Mouse (Mus musculus): ENCODE results near the gene Brd3. TPM values are rescaled to one million over a fixed set of nuclear protein-coding genes. Genes with fewer than 3 reads are reported as not detected.
A peak's percentile ranks its signal among the peaks of the same experiment; 100 is the strongest.

Brd3 gene
- polyA plus RNA-seq, 1 experiment from 2014 or later = 52.9 TPM

DNA sequence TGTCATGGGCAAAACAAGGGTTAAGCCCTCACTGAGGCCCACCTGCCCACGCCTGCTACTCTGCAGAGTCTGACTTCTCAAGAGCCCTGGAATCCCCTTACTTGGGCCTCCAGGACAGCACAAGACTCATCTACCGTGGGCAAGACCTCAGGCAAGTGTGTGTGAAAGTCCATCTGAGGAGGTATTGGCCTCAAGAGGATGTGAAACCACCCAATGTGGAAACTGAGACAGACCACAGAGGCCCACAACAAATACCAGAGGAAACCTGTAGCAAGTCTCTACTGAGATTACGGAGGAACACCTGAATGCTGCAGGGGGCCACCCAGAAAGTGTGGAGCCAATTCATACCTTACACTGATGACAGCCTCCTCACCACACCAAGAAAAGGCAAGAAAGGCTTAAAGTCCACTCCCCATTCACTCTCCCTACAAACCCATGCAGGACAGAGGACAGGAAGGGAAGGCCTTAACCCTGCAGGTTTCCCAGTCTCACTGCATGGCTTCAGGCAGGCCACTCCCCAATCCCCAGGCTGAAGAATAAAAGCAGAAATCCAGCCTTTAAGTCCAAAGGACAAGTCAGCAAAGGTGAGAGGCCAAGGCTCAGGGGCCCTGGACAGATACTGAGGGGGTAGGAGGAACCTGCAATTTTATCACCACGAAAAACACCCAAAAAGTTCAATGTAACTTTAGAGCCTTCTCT lies 38.0 kb downstream of the Brd3 start:
- Histone ChIP-seq H3K36me3 (no peaks in the 10 kb centered on the region; the same call in 1 of the 2 replicates), H3K27ac (no peak overlapping the region), H3K4me1 (replicated peaks) (peaks cover 70% of the 10 kb centered on the region), H3K4me3 (no peak overlapping the region), H3K4me2 (no peak overlapping the region), H3K9me3 (replicated peaks) (no peaks in the 10 kb centered on the region), H3K9ac (no peak overlapping the region), H3K27me3 (no peaks in the 10 kb centered on the region)
- no peak for ATAC-seq (replicated peaks; ENCODE audit: insufficient number of reproducible peaks, insufficient read depth, low FRiP score, low read depth)
- WGBS = 60% methylated on average over 4 of the region's 4 CpGs

DNA sequence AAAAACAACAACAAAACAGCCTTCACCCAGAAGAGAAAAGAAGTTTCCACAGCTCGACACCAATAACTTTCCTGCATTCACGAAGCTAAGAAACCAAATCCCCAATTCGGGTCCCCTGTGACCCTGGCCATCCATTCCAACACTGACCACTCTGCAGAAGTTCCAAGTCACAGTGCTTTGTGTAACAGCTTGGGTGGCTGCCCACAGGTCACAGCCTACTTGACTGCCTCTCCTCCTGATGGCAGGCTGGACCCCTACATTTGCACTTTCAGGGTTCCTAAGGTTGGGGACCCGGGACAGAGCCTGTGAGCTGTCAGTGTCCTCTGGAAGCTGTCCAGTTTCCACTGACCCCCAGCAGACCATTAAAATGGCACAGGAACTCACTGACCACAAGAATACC lies 44.6 kb downstream of the Brd3 start:
- Histone ChIP-seq H3K9ac (no peak overlapping the region), H3K4me2 (no peak overlapping the region), H3K27me3 (no peaks in the 10 kb centered on the region), H3K9me3 (replicated peaks) (no peaks in the 10 kb centered on the region), H3K4me3 (no peak overlapping the region), H3K4me1 (replicated peaks) (peaks cover 6% of the 10 kb centered on the region), H3K36me3 (peaks cover 56% of the 10 kb centered on the region), H3K27ac (no peak overlapping the region)
- no peak for ATAC-seq (replicated peaks; ENCODE audit: insufficient number of reproducible peaks, insufficient read depth, low FRiP score, low read depth)
- 87% methylated on average over 4 of the region's 4 CpGs for WGBS

DNA sequence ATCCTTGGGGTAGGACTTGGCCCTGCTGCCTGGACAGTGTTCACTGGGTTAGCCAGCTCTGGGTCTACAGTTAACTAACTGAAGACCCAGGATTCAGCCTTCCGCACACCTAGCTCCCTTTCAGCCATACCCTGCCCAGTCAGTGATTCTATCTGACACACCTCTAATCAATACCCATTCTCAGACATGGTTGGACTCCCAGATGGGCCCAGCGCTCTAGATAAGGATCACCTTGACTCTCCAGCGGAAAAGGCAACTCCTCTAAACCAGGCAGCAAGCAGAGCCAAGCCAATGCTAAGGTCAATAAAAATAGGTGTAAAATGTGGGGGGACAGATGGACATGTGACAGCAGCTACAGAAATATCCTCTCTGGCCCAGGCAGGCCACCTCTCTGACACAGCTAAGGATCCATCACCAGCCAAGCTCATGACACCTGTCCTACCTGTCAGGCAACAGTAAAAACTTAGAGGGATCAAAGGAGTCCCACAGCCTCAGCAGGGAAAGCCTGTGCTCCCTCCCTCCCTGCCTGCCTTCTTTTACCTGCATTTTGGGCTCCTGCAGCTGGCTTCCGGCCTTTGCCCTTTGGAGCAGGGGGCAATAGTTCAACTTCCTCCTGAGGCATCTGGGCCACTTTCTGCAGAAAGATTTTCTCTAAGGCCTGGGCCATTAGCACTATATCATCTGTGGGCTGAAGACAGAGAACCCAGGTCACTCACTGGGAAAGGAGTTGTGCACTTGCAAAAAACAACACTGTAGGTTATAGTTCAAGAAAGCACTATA lies 45.4 kb downstream of the Brd3 start:
- WGBS = 85% methylated on average over 4 of the region's 4 CpGs
- no peaks in the 10 kb centered on the region for H3K27me3 ChIP-seq
- no peak overlapping the region for H3K4me3 ChIP-seq
- ATAC-seq (replicated peaks; ENCODE audit: insufficient number of reproducible peaks, insufficient read depth, low FRiP score, low read depth) = no peak
- H3K9me3 ChIP-seq (replicated peaks) = no peaks in the 10 kb centered on the region
- no peaks in the 10 kb centered on the region for H3K4me1 ChIP-seq (replicated peaks)
- H3K4me2 ChIP-seq = no peak overlapping the region
- H3K36me3 ChIP-seq = peaks cover 64% of the 10 kb centered on the region
- no peak overlapping the region for H3K27ac ChIP-seq
- no peak overlapping the region for H3K9ac ChIP-seq

DNA sequence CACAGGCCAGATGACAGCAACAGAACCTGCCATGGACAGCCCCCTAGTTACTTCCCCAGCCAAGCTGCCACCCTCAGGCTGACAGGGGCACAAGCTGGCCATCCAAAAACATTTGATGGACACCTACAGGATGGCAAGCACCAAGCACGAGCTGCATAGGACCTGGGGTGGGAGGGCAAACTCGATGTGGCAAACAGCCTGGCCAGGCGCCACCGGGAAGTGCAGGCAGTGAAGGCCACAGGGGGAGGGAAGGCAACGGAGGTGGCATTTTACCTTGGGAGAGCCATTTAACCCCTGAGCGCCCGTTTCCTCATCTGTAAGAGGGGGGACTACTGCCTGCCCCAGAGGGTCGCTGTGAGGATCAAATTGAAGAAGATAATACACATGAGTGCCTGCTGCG lies 46.8 kb downstream of the Brd3 start:
- Histone ChIP-seq H3K27ac (no peak overlapping the region), H3K4me3 (no peak overlapping the region), H3K27me3 (no peaks in the 10 kb centered on the region), H3K4me1 (replicated peaks) (no peaks in the 10 kb centered on the region), H3K9ac (no peak overlapping the region), H3K4me2 (no peak overlapping the region), H3K9me3 (replicated peaks) (no peaks in the 10 kb centered on the region), H3K36me3 (peaks cover 78% of the 10 kb centered on the region)
- no peak for ATAC-seq (replicated peaks; ENCODE audit: insufficient number of reproducible peaks, insufficient read depth, low FRiP score, low read depth)
- 58% methylated on average over 9 of the region's 9 CpGs for WGBS

DNA sequence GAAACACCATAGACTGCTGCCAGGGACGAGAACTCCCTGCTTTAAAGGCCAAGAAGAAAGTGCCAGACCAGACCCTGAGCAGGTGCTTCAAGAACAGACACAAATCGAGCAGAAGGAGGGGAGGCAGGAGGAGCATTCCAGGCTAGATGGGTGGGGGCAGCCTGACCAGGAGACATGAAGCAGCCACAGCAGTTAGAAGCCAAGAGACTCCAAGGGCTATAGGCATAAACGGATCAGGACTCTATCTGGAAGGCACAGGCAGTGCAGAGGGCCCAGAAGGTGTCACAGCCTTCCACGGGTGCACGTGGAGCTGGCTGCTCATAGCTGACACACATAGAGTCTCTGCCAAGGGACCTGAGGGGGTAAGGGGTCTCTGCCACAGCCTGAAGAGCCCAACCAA lies 47.3 kb downstream of the Brd3 start:
- Histone ChIP-seq H3K9ac (no peak overlapping the region), H3K4me2 (no peak overlapping the region), H3K4me3 (no peak overlapping the region), H3K27ac (no peak overlapping the region), H3K27me3 (no peaks in the 10 kb centered on the region), H3K4me1 (replicated peaks) (no peaks in the 10 kb centered on the region), H3K36me3 (peaks cover 83% of the 10 kb centered on the region), H3K9me3 (replicated peaks) (no peaks in the 10 kb centered on the region)
- ATAC-seq (replicated peaks; ENCODE audit: insufficient number of reproducible peaks, insufficient read depth, low FRiP score, low read depth) = no peak
- WGBS = 82% methylated on average over 5 of the region's 5 CpGs

DNA sequence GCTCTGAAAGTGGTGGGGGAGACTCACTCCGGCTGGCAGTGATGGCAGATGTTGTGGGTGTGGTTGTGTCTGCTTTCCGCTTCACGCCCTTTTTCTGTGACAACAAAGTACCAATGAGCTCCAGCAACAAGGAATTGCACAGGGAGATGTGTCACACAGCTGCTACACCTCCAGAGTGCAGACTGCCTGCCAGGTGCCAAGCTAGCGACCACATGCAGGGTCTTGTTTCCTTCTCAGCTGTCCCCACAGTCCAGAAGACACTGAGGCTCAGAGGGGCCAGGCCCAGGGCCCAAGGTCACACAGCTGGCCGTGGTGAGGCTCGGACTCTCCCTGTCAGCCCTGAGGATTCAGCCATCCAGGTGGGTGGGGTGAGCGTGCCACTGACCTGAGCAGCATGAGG lies 47.7 kb downstream of the Brd3 start:
- WGBS = 83% methylated on average over 7 of the region's 7 CpGs
- H3K9ac ChIP-seq = no peak overlapping the region
- H3K27ac ChIP-seq = no peak overlapping the region
- H3K4me2 ChIP-seq = no peak overlapping the region
- no peak for ATAC-seq (replicated peaks; ENCODE audit: insufficient number of reproducible peaks, insufficient read depth, low FRiP score, low read depth)
- no peaks in the 10 kb centered on the region for H3K27me3 ChIP-seq
- H3K4me1 ChIP-seq (replicated peaks) = no peaks in the 10 kb centered on the region
- H3K4me3 ChIP-seq = no peak overlapping the region
- no peaks in the 10 kb centered on the region for H3K9me3 ChIP-seq (replicated peaks)
- H3K36me3 ChIP-seq = peaks cover 87% of the 10 kb centered on the region

DNA sequence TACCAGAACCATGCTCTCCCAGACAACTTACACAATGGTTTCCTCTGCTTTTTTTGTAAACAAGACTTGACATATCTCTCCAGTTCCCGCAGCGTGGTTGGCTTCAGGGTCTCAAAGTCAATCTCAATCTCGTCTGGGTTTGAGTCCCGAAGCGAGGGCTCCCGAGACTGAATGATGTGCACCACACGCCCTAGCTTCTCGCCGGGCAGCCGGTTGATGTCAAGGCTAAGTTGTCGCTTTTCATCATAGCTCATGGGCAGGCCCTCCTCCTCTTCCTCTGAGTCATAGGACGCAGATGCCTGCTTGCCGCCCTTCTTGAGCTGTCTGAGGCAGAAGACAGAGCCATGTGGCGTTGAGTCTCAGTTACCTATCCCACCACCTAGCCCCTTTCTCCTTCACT lies 57.2 kb downstream of the Brd3 start:
- no peak for ATAC-seq (replicated peaks; ENCODE audit: insufficient number of reproducible peaks, insufficient read depth, low FRiP score, low read depth)
- no peak overlapping the region for H3K4me2 ChIP-seq
- no peaks in the 10 kb centered on the region for H3K9me3 ChIP-seq (replicated peaks)
- no peaks in the 10 kb centered on the region for H3K27me3 ChIP-seq
- WGBS = 78% methylated on average over 14 of the region's 14 CpGs
- peaks cover 93% of the 10 kb centered on the region for H3K36me3 ChIP-seq
- H3K9ac ChIP-seq = no peak overlapping the region
- no peak overlapping the region for H3K4me3 ChIP-seq
- no peak overlapping the region for H3K27ac ChIP-seq
- H3K4me1 ChIP-seq (replicated peaks) = no peaks in the 10 kb centered on the region

DNA sequence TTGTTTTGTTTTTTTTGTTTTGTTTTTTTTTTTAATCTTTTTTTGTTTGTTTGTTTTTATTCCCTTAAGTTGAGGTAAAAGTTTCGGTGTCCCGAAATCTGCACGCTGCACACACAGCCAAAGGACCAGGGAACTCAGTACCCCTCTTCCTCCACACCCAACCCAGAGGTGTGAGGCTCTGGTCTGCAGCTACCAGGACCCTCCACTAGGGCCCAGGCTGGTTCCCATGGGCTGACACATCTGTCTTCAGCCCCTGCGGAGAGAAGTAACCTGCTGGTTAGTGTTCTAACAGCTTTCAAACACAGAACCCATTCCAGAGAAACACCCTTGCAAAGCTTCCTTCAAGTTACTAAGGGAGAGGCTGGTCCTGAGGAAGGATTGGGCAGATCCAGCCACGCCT lies 59.7 kb downstream of the Brd3 start:
- ATAC-seq (replicated peaks; ENCODE audit: insufficient number of reproducible peaks, insufficient read depth, low FRiP score, low read depth) = no peak
- Histone ChIP-seq H3K4me3 (no peak overlapping the region), H3K9me3 (replicated peaks) (no peaks in the 10 kb centered on the region), H3K4me1 (replicated peaks) (peaks cover 5% of the 10 kb centered on the region), H3K27me3 (no peaks in the 10 kb centered on the region), H3K36me3 (peaks cover 75% of the 10 kb centered on the region), H3K9ac (no peak overlapping the region), H3K27ac (no peak overlapping the region), H3K4me2 (no peak overlapping the region)
- 88% methylated on average over 5 of the region's 5 CpGs for WGBS

DNA sequence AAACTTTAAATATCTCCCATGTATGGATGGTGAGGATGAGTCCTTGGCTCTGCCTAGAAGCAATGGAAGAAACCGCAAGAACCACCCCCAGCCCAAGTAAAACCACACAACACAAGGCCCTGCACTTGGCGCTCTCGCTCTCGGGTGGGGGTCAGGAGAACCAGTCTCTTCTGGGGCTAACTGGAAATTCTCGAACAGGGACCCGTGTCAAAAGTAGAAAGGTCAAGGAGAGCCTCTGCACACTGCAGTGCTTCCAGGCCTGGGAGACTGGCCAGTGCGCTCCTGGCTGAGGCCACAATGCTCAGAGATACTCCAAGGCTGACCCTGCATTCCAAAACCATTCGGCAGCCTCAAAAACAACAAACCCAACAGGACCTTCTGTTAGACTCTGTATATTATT lies 60.6 kb downstream of the Brd3 start:
- peaks cover 66% of the 10 kb centered on the region for H3K36me3 ChIP-seq

DNA sequence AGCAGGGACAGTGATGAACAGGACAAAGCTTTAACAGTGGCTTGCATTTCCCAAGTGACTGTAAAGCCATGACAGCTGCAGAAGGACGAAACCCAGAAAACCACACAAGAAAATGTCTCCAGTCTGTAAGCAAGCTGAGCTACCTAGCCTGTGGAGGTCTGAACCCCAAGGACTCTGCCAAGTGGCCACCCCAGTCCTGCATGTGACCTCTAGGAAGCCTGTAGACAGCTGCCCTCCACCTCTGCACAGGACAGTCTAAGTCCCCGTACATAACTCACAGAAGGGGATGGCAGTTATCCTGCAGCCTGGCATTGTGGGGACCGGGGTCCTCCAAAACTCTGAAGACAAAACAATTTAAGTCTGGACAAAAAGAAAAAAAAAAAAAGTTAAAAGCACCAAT lies 61.6 kb downstream of the Brd3 start:
- WGBS = 85% methylated on average over 3 of the region's 3 CpGs

More for the DNA sequence above, 60.6 kb downstream of the Brd3 start:
- H3K9me3 ChIP-seq (replicated peaks) = no peaks in the 10 kb centered on the region
- no peaks in the 10 kb centered on the region for H3K27me3 ChIP-seq
- no peak overlapping the region for H3K4me2 ChIP-seq
- WGBS = 88% methylated on average over 8 of the region's 8 CpGs
- H3K27ac ChIP-seq = no peak overlapping the region
- no peak overlapping the region for H3K4me3 ChIP-seq
- no peak for ATAC-seq (replicated peaks; ENCODE audit: insufficient number of reproducible peaks, insufficient read depth, low FRiP score, low read depth)
- no peak overlapping the region for H3K9ac ChIP-seq
- H3K4me1 ChIP-seq (replicated peaks) = peaks cover 12% of the 10 kb centered on the region

DNA sequence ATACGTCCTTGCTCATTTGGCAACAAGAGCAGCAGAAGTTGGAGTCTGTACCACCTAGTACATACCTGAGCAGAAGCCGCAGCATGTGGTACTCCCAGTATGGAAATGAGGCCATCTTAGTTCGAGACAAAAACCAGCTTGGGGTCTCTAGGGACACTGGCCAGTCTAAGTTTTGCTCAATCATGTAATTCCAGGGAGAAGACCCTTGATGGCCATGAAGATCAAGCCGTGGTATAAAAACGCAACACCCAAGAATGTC lies 64.1 kb downstream of the Brd3 start:
- Histone ChIP-seq H3K4me2 (peak overlapping the region; percentile 83; the same call in 1 of the 2 replicates), H3K36me3 (peaks cover 33% of the 10 kb centered on the region), H3K27me3 (no peaks in the 10 kb centered on the region), H3K9me3 (replicated peaks) (no peaks in the 10 kb centered on the region), H3K4me3 (no peak overlapping the region; the same call in 1 of the 2 replicates), H3K9ac (no peak overlapping the region), H3K27ac (no peak overlapping the region), H3K4me1 (replicated peaks) (peaks cover 14% of the 10 kb centered on the region)
- WGBS = 79% methylated on average over 5 of the region's 5 CpGs
- ATAC-seq (replicated peaks; ENCODE audit: insufficient number of reproducible peaks, insufficient read depth, low FRiP score, low read depth) = no peak

More for the DNA sequence above, 61.6 kb downstream of the Brd3 start:
- Histone ChIP-seq H3K4me2 (no peak overlapping the region), H3K27me3 (no peaks in the 10 kb centered on the region), H3K4me3 (no peak overlapping the region), H3K36me3 (peaks cover 57% of the 10 kb centered on the region), H3K9ac (no peak overlapping the region), H3K4me1 (replicated peaks) (peaks cover 14% of the 10 kb centered on the region), H3K9me3 (replicated peaks) (no peaks in the 10 kb centered on the region), H3K27ac (no peak overlapping the region)
- ATAC-seq (replicated peaks; ENCODE audit: insufficient number of reproducible peaks, insufficient read depth, low FRiP score, low read depth) = no peak
